Mouse (Mus musculus) forelimb bud, embryonic 11.5 days (tissue): ENCODE measurements at regions not wholly inside any gene's neighbourhood (a gene's known extent, or its start where the extent isn't known, plus 50 kb on each side); places are given as distances from the start of the nearest gene placed in this dataset.

Experiments
- DNase-seq: peaks from one replicate; pipeline ENCODE4 v3.0.0-alpha.2; 2012; ENCODE audit warnings: low read depth, low spot score

- no peak for DNase-seq
These were observed 159.3 kb upstream of the Spdye4c start for GRCm38 (mm10) chr2:128431751-128432150.

GRCm38 (mm10) chr2:128432741-128433140 lies 158.3 kb upstream of the Spdye4c start:
- DNase-seq = no peak

- no peak for DNase-seq
These were observed 157.4 kb upstream of the Spdye4c start for GRCm38 (mm10) chr2:128433553-128434081.

GRCm38 (mm10) chr2:128434200-128434977 lies 156.6 kb upstream of the Spdye4c start:
- no peak for DNase-seq

DNA sequence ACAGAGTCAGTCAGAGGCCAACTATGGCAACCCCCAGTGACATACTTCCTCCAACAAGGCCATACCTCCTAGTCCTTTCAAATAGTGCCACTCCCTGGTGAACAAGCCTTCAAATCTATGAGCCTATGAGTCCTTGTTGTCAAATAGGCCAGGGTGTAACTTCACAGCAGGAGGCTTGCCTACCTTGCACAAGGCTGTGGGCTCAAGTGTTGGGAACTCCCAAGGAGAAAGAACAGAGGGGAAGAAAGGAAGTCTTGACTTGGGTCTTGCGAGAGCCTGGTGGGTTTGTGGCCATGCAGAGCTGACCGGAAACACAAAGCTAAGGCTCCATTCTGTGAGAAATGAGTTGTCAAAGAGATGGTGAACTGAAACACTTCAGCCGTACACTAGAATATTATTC lies 154.6 kb upstream of the Spdye4c start:
- no peak for DNase-seq

GRCm38 (mm10) chr2:128437698-128438097 lies 153.3 kb upstream of the Spdye4c start:
- no peak for DNase-seq

GRCm38 (mm10) chr2:128438161-128438822 lies 152.7 kb upstream of the Spdye4c start:
- no peak for DNase-seq

DNA sequence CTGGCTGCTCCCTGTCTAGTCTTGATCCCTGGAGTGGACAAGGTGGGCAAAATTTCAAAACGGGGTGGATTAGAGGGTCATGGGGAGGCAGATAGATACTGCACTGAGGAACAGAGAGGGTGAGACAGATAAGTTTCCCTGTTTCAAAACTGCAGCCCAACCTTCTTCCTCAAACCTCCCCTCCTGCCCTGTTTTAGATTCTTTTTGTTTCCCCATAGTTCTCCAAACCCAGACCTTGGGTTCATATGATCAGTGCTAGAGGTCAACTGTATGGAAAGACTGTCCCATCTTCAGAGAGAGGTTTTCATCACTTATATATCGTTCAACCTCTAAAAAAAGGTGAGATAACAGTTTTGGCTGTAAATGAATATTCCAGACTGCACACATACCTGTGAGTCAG lies 152.1 kb upstream of the Spdye4c start:
- DNase-seq = no peak

GRCm38 (mm10) chr2:128444599-128445011 lies 146.4 kb upstream of the Spdye4c start:
- no peak for DNase-seq

- DNase-seq = no peak
These were observed 145.6 kb upstream of the Spdye4c start for GRCm38 (mm10) chr2:128445443-128445842.

GRCm38 (mm10) chr2:128449294-128449693 lies 141.7 kb upstream of the Spdye4c start:
- DNase-seq = no peak

- DNase-seq = no peak
These were observed 141.0 kb upstream of the Spdye4c start for GRCm38 (mm10) chr2:128450045-128450444.

DNA sequence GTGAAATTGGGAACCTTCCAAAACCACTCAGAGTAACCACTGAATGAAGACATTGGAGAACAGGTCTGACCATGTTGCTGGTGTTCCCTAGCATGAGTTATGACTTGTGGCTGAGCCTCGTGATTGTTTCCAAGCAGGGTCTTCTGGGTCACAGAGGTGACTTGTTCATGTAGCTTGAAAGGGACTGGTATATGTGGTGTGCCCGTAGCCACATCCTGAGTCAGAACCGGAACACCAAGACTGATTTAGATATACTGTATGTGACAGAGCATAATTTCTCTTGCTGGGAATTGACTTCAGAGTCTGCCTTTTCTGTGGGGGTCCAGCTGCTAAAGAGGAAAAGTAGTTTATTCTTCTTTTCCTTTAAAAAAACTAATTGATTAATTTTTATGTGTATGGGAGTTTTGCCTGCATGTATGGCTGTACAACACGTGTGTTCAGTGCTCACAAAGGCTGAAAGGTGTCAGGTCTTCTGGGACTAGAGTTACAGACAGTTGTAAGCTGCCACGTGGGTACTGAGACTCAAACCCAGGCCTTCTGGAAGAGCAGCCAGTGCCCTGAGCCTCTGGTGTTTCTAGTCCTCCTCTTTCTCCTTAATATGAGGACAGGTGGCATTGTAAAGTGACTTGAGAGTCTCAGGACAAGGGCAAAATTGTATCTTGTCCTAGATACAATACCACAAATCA lies 139.3 kb upstream of the Spdye4c start:
- no peak for DNase-seq

GRCm38 (mm10) chr2:128452582-128452981 lies 138.4 kb upstream of the Spdye4c start:
- no peak for DNase-seq

GRCm38 (mm10) chr2:128454509-128454908 lies 136.5 kb upstream of the Spdye4c start:
- no peak for DNase-seq

DNA sequence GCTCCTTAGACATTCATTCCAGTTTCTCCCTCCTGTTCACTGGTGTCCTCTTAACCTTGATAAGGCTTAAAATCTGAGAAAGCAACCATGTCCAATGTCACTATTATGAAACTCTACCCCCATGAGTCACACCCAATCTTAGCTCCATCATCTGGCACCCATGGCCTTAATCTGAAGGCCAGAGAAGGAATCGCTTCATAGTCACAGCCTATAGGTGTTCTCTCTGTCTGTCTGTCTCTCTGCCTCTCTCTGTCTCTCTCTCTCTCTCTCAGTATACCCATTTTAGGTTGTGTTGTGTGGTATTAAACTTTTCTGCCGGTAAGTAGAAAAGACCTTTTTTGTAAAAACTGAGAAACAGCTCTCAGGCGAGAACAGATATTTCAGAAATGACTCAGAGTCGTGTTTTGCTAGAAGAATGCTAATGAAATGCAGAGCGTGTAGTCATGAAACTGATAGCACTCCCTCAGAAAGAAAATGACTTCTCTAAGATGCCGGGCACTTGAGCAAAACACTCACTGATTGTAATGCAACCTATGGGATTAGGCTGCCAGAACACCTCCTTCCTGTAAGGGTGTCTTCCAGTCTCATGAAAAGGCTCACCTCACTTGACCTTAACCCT lies 133.3 kb upstream of the Spdye4c start:
- DNase-seq = no peak

DNA sequence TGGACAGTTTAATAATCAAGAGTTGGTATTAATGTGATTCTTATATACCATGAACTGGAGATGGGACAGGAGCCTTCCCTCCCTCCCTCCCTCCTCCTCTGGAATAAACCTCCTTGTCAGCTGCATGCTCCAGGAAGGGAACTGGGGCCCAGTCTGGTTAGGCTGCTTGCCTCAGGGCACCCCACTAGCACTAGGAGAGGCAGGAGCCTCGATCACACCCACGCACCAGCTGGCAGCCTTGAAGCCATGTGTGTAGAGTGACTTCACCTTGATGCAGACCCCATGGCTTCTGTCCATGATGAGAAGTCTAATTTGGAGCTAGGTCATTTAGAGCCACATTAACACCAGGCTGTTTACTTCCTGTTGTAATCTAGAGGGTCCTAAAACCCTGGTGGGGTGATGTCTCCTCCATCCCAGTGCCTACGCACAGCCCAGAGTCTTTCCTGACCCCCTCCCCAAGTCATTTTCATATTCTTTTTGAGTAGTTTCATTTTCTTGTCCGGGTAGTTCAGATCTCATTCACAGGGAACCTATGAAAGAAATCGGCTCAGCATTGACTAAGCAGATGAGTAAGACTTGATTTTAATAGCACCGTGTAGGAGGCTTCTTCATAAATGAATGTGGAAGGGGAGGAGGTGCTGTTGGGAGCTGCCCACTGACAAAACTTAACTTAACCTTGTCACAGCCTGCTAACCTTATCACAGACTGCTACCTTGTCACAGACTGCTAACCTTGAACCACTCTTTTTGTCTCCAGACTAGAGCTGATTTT lies 125.6 kb upstream of the Spdye4c start:
- DNase-seq = no peak

DNA sequence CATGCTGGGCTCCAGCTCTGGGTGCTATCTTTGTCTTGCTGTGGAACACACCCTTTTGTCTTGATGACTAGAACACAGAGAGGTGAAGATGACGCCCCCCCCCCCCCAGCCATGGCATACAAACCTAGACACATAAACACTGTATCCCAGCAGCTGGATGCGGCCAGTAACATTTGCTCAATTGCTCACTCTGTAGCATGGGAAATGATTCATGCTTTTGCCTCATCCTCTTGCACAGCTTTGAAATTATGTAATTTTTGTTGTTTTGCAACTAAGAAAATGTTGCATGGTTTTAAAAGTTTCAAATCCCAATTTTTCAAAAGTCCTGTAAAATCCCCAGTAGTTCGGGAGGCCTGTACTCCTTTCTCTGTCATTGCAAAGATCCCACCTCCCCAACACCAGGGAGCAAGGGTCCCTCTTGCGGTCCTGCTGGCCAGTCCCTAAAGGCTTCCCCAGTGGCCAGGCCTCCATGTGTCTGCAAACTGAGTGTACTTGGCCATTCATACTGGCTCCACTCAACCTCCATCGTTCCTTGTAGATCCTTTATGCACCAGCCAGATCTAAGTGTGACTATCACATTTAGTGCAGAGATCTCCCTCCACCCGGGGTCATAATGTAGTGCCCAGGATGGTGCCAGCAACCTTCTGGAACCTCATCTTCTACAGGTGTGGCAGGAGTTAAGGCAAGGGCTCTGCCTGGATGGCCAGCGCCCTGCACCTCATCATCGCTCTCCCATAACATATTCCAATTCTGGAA lies 123.3 kb upstream of the Spdye4c start:
- DNase-seq = no peak

- DNase-seq = no peak
These were observed 122.7 kb upstream of the Spdye4c start for GRCm38 (mm10) chr2:128468323-128468722.

GRCm38 (mm10) chr2:128470351-128470750 lies 120.7 kb upstream of the Spdye4c start:
- DNase-seq = no peak
